Mouse (Mus musculus) hindbrain, embryonic 12.5 days (tissue): ENCODE measurements around the gene Acat3. TPM values are rescaled to one million over a fixed set of nuclear protein-coding genes. Genes with fewer than 3 reads are reported as not detected.
"Not testable (repeated sequence)": the region's sequence is repeated elsewhere in the genome, so short reads cannot be mapped to it uniquely, and the experiment has no call there.

Source experiments
- ATAC-seq: fragments of 200-750 bp; cut with Nextera tagmentation; 2 replicates; pipeline ENCODE4 v1.8.0; 2017; ENCODE audit warnings: moderate TSS enrichment; ENCODE audit not compliant: low FRiP score
- H3K27ac ChIP-seq: fragments of 300-500 bp; sonication (generic); 2 replicates; pipeline ENCODE4 v1.5.1; 2016; ENCODE audit warnings: mild to moderate bottlenecking
- H3K27me3 ChIP-seq: fragments of 300-500 bp; sonication (generic); 2 replicates; pipeline ENCODE4 v1.6.1; 2016; ENCODE audit warnings: mild to moderate bottlenecking
- H3K36me3 ChIP-seq: fragments of 300-500 bp; sonication (generic); 2 replicates; pipeline ENCODE4 v1.6.1; 2016; ENCODE audit warnings: mild to moderate bottlenecking
- H3K4me1 ChIP-seq: fragments of 300-500 bp; sonication (generic); 2 replicates; pipeline ENCODE4 v1.6.1; 2016
- H3K4me2 ChIP-seq: fragments of 300-500 bp; sonication (generic); replicated peaks from 2 replicates; pipeline ENCODE4 v1.6.1; 2016; ENCODE audit warnings: mild to moderate bottlenecking
- H3K4me3 ChIP-seq: fragments of 300-500 bp; sonication (generic); 2 replicates; pipeline ENCODE4 v1.5.1; 2016; ENCODE audit warnings: mild to moderate bottlenecking
- H3K9ac ChIP-seq: fragments of 300-500 bp; sonication (generic); 2 replicates; pipeline ENCODE4 v1.6.1; 2016; ENCODE audit warnings: mild to moderate bottlenecking, moderate library complexity
- H3K9me3 ChIP-seq: fragments of 300-500 bp; sonication (generic); replicated peaks from 2 replicates; pipeline ENCODE4 v1.6.1; 2016; ENCODE audit warnings: mild to moderate bottlenecking
- WGBS: fragments of 180-500 bp; shearing (Covaris S2); methylation state at CpG from one replicate; pipeline ENCODE4 v1.1.7; 2016; 5-methylcytosine and 5-hydroxymethylcytosine counted together
- polyA plus RNA-seq: library from polyadenylated mRNA; unstranded; fragments of >200 nt; fragmentation: Nextera tagmentation; extraction: Ambion mirVana; gene quantifications from 2 replicates; pipeline ENCODE4 v1.2.1, GENCODE M21; 2016

Gene Acat3
- polyA plus RNA-seq, 1 experiment from 2014 or later = 1.3 TPM

- H3K4me1 ChIP-seq = peaks cover 11% of the 10 kb centered on the region
- 2% methylated on average over 18 of the region's 18 CpGs for WGBS
- ATAC-seq = 0 out of 2 replicates have a peak, but pooled peaks have one; percentile 12
- H3K9ac ChIP-seq = peak within 1 kb of the TSS; percentile 96
- peak within 1 kb of the TSS; percentile 90 for H3K27ac ChIP-seq
- H3K4me2 ChIP-seq = peak within 1 kb of the TSS; percentile 91
- no peaks in the 10 kb centered on the region for H3K27me3 ChIP-seq
- H3K9me3 ChIP-seq = no peaks in the 10 kb centered on the region
- peak within 1 kb of the TSS; percentile 79 for H3K4me3 ChIP-seq
- H3K36me3 ChIP-seq = peaks cover 51% of the 10 kb centered on the region
Measured at GRCm38 (mm10) chr17:12915488-12915880, 24.9 kb downstream of the Acat3 start, which contains the start of gene Tcp1. Gene Tcp1, plus strand, starts transcription at chr17:12915701.

- Histone ChIP-seq H3K9ac (no peak overlapping the region), H3K9me3 (no peaks in the 10 kb centered on the region), H3K27me3 (no peaks in the 10 kb centered on the region), H3K36me3 (peaks cover 41% of the 10 kb centered on the region), H3K4me3 (no peak overlapping the region), H3K4me2 (no peak overlapping the region), H3K27ac (no peak overlapping the region), H3K4me1 (peaks cover 4% of the 10 kb centered on the region)
- WGBS = 93% methylated on average over 8 of the region's 8 CpGs
- ATAC-seq = no peak
Measured at GRCm38 (mm10) chr17:12910391-12910790, 30.0 kb downstream of the Acat3 start.

GRCm38 (mm10) chr17:12909361-12910280 lies 30.8 kb downstream of the Acat3 start, which contains the start of gene Pnldc1:
Gene Pnldc1, minus strand, starts transcription at chr17:12910230.
- no peaks in the 10 kb centered on the region for H3K4me1 ChIP-seq
- H3K4me2 ChIP-seq = no peak within 1 kb of the TSS
- ATAC-seq = no peak
- WGBS = 77% methylated on average over 35 of the region's 35 CpGs
- H3K9ac ChIP-seq = no peak within 1 kb of the TSS
- H3K9me3 ChIP-seq = no peaks in the 10 kb centered on the region
- no peak within 1 kb of the TSS for H3K4me3 ChIP-seq
- no peak within 1 kb of the TSS for H3K27ac ChIP-seq
- peaks cover 41% of the 10 kb centered on the region for H3K36me3 ChIP-seq
- H3K27me3 ChIP-seq = no peaks in the 10 kb centered on the region

GRCm38 (mm10) chr17:12906436-12906835 lies 34.0 kb downstream of the Acat3 start:
- Histone ChIP-seq H3K36me3 (peaks cover 24% of the 10 kb centered on the region), H3K27ac (no peak overlapping the region), H3K27me3 (no peaks in the 10 kb centered on the region), H3K4me2 (no peak overlapping the region), H3K9ac (no peak overlapping the region), H3K9me3 (no peaks in the 10 kb centered on the region), H3K4me1 (0 out of 2 replicates have a peak, but pooled peaks cover 5% of the 10 kb centered on the region), H3K4me3 (no peak overlapping the region)
- WGBS = 91% methylated on average over 9 of the region's 9 CpGs
- ATAC-seq = no peak

- no peak overlapping the region for H3K4me3 ChIP-seq
- no peaks in the 10 kb centered on the region for H3K9me3 ChIP-seq
- H3K27me3 ChIP-seq = no peaks in the 10 kb centered on the region
- peaks cover 23% of the 10 kb centered on the region for H3K36me3 ChIP-seq
- no peak for ATAC-seq
- H3K9ac ChIP-seq = no peak overlapping the region
- WGBS = 81% methylated on average over 4 of the region's 4 CpGs
- no peak overlapping the region for H3K4me2 ChIP-seq
- H3K4me1 ChIP-seq = 0 out of 2 replicates have a peak, but pooled peaks cover 5% of the 10 kb centered on the region
- no peak overlapping the region for H3K27ac ChIP-seq
Measured at GRCm38 (mm10) chr17:12905810-12906209, 34.6 kb downstream of the Acat3 start.

GRCm38 (mm10) chr17:12904349-12904748 lies 36.1 kb downstream of the Acat3 start:
- Histone ChIP-seq H3K27me3 (no peaks in the 10 kb centered on the region), H3K9me3 (no peaks in the 10 kb centered on the region), H3K4me2 (no peak overlapping the region), H3K27ac (no peak overlapping the region), H3K4me3 (no peak overlapping the region), H3K36me3 (peaks cover 21% of the 10 kb centered on the region), H3K4me1 (0 out of 2 replicates have a peak, but pooled peaks cover 5% of the 10 kb centered on the region), H3K9ac (no peak overlapping the region)
- WGBS = 79% methylated on average over 1 of the region's 1 CpGs
- ATAC-seq = no peak

- no peak for ATAC-seq
- Histone ChIP-seq H3K9ac (no peak overlapping the region), H3K4me1 (0 out of 2 replicates have a peak, but pooled peaks cover 5% of the 10 kb centered on the region), H3K36me3 (peaks cover 24% of the 10 kb centered on the region), H3K4me3 (no peak overlapping the region), H3K4me2 (no peak overlapping the region), H3K9me3 (no peaks in the 10 kb centered on the region), H3K27me3 (no peaks in the 10 kb centered on the region), H3K27ac (0 out of 2 replicates have a peak overlapping the region, but pooled peaks have one; percentile 8)
- 41% methylated on average over 11 of the region's 12 CpGs for WGBS
Measured at GRCm38 (mm10) chr17:12903372-12904333, 36.7 kb downstream of the Acat3 start.

- 0 out of 2 replicates have a peak, but pooled peaks cover 5% of the 10 kb centered on the region for H3K4me1 ChIP-seq
- 92% methylated on average over 6 of the region's 6 CpGs for WGBS
- H3K9me3 ChIP-seq = no peaks in the 10 kb centered on the region
- no peak for ATAC-seq
- H3K9ac ChIP-seq = no peak overlapping the region
- H3K27ac ChIP-seq = no peak overlapping the region
- peaks cover 24% of the 10 kb centered on the region for H3K36me3 ChIP-seq
- H3K27me3 ChIP-seq = no peaks in the 10 kb centered on the region
- no peak overlapping the region for H3K4me3 ChIP-seq
- H3K4me2 ChIP-seq = no peak overlapping the region
Measured at GRCm38 (mm10) chr17:12902291-12902690, 38.1 kb downstream of the Acat3 start.

- H3K27ac ChIP-seq, H3K9ac ChIP-seq, H3K4me1 ChIP-seq, H3K4me2 ChIP-seq, H3K27me3 ChIP-seq, H3K4me3 ChIP-seq, H3K9me3 ChIP-seq, ATAC-seq: not testable (repeated sequence)
- 36% methylated on average over 2 of the region's 2 CpGs for WGBS
- H3K36me3 ChIP-seq = peaks cover 26% of the 10 kb centered on the region
Measured at GRCm38 (mm10) chr17:12898607-12899006, 41.8 kb downstream of the Acat3 start.

GRCm38 (mm10) chr17:12897674-12898073 lies 42.7 kb downstream of the Acat3 start:
- no peaks in the 10 kb centered on the region for H3K9me3 ChIP-seq
- peaks cover 26% of the 10 kb centered on the region for H3K36me3 ChIP-seq
- H3K9ac ChIP-seq = no peak overlapping the region
- WGBS = 87% methylated on average over 5 of the region's 5 CpGs
- H3K27ac ChIP-seq = no peak overlapping the region
- no peak for ATAC-seq
- no peaks in the 10 kb centered on the region for H3K4me1 ChIP-seq
- H3K4me3 ChIP-seq = no peak overlapping the region
- no peaks in the 10 kb centered on the region for H3K27me3 ChIP-seq
- H3K4me2 ChIP-seq = no peak overlapping the region

- WGBS = 89% methylated on average over 9 of the region's 9 CpGs
- H3K36me3 ChIP-seq = peaks cover 31% of the 10 kb centered on the region; the same call in 1 of the 2 replicates
- ATAC-seq = no peak
Measured at GRCm38 (mm10) chr17:12892033-12892432, 48.4 kb downstream of the Acat3 start.

GRCm38 (mm10) chr17:12891054-12891453 lies 49.3 kb downstream of the Acat3 start:
- Histone ChIP-seq H3K9me3 (no peaks in the 10 kb centered on the region), H3K36me3 (peaks cover 31% of the 10 kb centered on the region; the same call in 1 of the 2 replicates), H3K4me2 (no peak overlapping the region), H3K4me1 (no peaks in the 10 kb centered on the region), H3K27me3 (no peaks in the 10 kb centered on the region), H3K9ac (no peak overlapping the region), H3K4me3 (no peak overlapping the region), H3K27ac (no peak overlapping the region)
- no peak for ATAC-seq
- 90% methylated on average over 4 of the region's 4 CpGs for WGBS

More at GRCm38 (mm10) chr17:12892033-12892432, 48.4 kb downstream of the Acat3 start:
- no peaks in the 10 kb centered on the region for H3K27me3 ChIP-seq
- H3K27ac ChIP-seq = no peak overlapping the region
- H3K4me2 ChIP-seq = no peak overlapping the region
- no peaks in the 10 kb centered on the region for H3K9me3 ChIP-seq
- no peaks in the 10 kb centered on the region for H3K4me1 ChIP-seq
- no peak overlapping the region for H3K9ac ChIP-seq
- H3K4me3 ChIP-seq = no peak overlapping the region
